Mouse (Mus musculus) naive thymus-derived CD4-positive, alpha-beta T cell, adult 2 months (primary cell): ENCODE data around the gene Apbb2.
A peak's percentile ranks its signal among the peaks of the same experiment; 100 is the strongest.

Experiments used
- DNase-seq: peaks from one replicate; pipeline ENCODE4 v3.0.0-alpha.2; 2011; ENCODE audit warnings: low read depth

Apbb2 gene

DNA sequence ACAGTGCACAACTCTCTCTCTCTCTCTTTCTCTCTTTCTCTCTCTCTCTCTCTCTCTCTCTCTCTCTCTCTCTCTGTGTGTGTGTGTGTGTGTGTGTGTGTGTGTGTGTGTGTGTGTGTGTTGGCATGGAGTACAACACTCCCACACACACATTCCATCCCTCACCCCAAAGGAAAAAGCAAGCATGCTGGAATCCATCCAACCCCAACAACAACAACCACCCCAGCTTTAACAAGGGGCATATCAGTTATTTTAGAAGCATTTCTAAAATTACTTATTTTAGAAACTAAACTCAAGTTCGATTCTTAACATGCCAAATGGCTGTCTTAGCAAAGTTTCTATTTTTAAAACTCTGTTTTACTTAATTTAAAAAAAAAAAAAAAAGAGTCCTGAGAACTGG lies 68.9 kb downstream of the Apbb2 start:
- DNase-seq = no peak

DNA sequence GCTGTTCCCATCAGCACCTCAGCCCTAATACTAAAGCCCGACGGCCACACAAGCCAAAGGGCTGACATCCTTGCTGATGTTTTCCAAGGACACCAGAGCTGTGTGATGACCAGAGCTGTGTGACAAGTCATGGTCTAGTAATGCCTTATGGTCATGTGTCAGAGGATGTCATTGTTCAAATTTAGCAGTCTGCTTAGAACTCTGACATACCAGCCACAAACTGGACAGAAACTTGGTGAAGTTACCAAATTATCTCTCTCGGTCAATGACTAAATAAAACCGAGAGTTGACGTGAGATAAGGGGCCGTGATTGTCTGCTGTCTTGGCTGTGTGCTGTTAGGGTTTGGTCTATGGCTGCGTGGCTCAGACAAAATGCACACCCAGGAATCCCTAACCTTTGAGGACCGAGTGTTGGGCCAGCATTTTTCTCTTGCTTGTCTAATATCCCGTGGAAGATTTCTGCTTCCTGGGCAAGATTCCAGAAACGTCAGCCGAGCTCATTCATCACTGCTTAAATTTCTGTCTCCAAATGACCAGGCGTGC lies 71.5 kb downstream of the Apbb2 start:
- no peak for DNase-seq

DNA sequence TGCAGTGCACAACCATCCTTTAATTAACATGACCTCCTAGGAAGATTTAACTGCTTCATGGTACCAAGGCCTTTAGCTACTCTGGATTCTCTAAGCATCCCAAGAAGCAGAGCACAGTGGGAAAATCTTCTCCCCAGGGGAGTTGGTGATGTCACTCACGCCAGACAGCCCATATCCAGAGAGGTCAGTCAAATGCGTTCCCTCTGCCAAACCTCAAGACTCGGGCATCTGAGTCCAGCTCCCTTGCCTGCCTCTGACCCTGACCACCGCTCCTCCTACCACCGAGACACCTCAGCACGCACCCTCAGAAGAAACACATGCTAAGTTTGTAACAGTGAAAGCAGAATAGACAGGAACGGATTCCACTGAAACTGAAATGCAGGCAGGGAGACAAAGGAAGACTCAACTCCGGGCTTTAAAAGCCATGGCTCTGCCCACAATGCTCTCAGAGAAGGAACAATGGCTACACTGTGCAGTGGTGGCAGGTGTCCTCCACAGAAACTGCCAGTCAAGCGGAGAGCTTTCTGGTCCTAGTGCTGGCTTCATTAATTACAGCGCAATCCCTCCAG lies 72.9 kb downstream of the Apbb2 start:
- no peak for DNase-seq

DNA sequence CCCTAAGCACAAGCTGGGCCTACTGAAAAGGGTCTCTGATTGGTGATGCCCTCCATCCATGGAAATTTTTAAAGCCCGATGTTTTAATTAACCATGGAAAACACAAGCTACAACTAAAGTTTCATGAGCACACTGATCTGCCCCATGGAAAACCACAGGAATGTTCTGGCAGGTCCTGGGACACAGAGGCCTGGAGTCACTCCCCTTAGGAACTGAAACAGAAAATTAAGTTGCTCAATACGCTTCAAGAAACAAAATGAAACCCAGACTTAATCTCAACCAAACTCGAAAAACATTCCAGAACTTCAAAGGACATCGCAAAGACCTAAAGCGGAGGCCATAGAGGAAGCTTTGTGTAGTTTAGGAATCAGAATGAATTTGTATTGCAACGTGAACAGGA lies 74.8 kb downstream of the Apbb2 start:
- DNase-seq = no peak

DNA sequence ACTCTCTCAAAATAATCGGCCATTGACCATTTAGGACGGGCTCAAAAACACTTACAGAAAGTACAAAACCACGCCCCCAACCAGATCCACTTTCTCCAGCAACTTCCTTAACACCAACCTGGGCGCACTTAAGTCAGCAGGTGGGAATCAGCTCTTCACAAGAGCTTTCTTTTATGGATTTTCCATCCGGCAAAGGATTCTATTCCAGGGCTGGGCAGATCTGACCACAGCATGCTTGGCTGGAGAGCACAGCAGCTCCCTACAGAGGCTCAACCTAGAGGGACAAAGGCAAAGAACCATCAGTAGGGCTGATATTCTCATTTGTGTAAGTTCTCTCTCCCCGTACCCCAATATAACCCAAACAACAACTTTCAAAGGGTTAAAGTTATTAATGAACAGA lies 75.2 kb downstream of the Apbb2 start:
- no peak for DNase-seq

DNA sequence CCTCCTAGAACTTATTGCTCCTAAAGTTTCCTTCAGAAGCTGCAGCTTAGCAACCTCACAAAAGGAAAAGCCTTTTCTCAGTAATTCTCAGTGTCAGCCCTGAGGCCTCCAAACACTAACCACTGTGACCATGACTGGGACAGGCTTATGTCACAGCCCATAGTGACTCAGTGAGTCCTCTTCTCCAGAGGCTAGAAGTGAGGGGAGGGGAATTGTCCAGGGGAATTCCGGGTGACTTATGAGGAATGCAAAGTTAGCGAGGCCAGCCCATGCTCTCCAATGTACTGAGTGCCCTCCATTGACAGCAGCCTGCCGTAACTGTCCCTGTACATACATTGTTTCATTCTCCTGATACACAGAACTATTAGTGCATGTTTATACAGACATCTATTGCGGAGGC lies 76.1 kb downstream of the Apbb2 start:
- no peak for DNase-seq

DNA sequence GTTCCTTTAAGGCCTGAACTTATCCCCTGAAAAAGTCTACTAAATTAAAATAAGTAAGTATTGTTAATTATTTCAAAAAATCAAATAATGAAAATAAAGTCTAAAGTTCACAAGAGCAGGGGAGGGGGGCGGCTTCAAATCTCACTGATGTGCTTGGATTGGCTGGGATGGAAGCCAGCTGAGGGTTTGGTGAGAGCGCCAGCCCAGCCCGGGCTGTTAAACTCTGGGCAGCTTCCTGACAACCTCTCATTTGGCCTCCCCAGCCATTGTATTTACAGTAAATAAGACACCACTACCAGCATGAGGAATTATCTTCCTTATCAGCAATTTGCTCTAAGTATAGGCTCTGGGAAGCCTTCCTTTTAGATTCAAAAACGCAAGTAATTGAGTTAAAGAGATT lies 77.2 kb downstream of the Apbb2 start:
- no peak for DNase-seq

DNA sequence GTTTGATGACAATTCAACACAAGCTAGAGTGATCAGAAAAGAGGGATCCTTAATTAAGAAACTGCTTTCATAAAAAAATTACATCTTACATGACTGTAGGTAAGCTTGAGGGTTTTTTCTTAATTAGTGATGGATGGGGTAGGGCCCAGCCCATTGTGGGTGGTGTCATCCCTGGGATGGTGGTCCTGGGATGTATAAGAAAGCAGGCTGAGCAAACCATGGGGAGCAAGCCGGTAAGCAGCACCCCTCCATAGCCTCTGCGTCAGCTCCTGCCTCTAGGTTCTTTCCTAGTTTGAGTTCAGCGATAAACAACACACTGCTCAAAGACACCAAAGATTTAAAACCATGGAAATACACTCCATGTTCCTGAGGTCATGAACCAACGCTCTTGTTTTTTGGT lies 78.3 kb downstream of the Apbb2 start:
- no peak for DNase-seq

DNA sequence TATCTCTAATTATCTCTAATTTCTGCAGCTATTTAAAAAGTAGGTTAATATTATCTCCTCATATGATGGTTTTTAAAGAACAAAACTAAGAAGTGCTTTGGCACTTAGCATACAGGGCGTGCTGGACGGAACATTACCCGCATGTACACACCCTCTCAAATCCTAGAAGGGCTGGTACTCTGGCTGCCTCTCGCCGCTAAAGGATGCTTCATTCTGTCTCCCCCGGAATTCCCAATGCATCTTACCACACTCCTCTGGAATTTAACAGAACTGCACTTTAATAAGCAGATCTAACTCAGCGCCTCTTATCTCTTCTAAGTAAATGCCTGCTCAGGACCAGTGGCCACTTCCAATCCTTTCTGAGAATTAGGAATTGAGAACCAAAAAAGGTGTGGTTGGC lies 80.8 kb downstream of the Apbb2 start:
- no peak for DNase-seq

DNA sequence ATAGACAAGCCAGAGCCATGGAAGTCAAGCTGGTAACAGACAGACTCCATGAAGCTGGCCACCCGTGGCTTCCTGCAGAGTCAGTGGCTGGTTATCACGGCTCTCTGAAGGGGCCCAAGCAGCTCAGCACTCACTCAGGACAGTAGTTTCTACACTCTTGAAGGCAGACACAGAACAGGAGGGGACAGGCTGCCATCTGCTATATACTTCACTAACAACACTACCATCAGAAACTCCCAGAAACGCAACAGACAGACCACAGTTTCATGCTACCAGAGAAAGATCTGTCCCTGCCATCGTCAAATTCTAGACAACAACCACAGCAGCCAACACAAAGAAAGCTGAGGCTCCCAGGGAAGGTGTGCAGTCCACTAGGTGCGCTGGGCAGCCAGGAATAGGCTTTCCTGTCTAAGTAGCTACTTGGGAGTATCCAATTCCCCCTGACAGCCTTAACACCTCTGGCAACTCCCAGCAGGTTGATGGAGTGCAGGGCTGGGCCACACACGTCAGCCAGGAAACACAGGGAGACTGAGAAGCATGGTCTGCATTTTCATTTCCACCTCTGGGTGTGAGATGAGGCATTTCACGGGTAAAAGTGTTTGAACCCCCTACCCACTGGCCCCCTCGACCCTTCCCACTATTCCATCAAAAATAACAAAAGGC lies 81.8 kb downstream of the Apbb2 start:
- no peak for DNase-seq

DNA sequence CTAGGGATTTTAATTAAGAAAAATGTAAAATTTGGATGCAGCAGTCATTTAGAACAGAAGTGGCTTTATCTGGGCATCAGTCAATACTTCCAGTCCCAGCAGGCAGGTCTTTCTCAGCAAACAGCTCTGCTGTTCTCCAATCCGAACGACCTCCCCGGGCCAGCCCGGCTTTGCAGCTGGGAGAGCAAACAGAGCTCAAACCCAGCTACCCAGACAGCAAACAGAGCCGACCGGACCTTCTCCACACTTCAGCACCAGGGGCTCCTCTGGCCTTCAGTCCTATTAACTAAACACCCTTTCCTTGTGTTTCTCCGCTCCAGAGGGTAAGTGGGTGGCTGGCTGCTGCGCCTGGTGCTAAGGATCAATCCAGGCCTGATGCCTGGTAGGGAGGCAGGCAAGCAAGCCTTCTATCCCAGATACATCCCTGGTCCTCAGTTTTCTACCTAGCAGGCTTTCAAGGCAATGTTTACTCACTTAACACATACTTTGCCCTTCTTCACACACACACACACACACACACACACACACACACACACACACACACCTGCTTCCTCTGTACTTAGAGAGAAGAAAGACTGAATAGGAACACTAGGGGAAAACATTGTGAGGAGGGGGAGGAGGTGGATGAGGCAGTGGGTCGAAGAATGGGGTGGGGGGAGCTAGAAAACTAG lies 82.9 kb downstream of the Apbb2 start:
- no peak for DNase-seq

DNA sequence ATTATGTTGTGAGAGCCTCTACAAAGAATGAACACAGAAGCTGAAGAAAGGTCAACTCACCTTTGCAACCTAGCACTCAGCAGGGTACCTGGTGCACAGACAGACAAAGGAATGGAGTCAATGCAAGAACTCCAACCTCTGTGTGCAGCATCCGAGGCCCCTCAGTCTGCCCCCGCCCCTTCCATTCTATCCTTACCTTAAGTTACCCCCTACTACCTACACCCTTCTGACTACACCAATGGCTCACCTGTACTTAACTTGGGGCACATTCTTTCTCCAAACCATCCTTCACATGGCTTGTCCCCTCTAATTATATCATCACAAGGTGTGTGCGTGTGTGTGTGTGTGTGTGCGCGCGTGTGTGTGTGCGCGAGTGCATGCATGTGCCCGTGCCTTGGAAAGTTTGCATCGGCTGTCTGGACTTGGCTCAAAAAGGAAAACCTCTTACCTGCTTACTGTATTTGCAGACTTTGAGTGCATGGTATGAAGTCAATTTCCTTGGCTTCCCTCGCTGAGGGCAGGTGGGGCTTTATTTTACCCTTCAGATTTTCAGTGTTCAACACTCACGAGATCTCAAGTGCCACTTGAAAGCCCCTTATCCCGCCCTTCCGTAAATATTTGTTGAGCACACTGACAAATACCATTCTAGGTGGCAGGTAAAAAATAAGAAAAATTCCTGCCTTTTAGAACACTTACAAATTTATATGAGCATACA lies 84.7 kb downstream of the Apbb2 start:
- no peak for DNase-seq

DNA sequence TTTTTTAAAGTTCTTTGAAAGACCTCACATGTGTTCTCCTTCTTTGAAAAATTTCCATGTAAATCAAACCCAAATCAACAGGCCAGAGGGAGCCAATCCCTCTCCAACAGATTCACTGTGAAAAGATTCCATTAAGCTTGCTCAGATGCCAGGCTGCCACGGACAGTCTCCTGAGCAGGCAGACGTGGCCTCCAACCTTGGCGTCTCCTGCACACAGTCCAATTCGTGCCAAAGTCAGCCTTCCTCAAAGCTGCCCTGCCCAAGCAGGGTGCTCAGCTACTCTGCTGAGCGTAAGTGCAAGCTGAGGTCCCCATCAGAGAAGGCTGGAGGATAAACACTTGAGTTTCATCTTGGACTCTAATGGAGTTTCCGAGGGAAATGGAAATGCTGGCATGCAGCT lies 85.8 kb downstream of the Apbb2 start:
- DNase-seq = no peak

DNA sequence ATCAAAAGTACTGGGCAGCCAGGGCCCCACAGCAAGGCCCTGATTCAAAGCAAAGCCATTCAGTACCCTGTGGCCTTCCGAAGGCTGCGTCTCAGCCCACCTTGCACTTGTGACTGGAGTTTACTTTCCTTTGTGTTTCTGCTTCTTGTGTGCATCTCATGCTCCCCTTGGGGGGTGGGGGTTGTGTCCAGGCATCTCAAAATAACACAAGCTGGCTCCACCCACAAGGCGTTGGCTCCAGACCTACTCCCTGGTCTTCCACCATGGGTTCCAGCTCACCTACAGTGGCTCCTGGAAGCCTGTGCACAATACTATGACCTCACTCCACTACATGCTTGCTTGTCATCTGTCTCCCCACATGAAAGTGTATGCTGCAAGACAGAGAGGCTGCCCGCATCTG lies 88.2 kb downstream of the Apbb2 start:
- DNase-seq = no peak

DNA sequence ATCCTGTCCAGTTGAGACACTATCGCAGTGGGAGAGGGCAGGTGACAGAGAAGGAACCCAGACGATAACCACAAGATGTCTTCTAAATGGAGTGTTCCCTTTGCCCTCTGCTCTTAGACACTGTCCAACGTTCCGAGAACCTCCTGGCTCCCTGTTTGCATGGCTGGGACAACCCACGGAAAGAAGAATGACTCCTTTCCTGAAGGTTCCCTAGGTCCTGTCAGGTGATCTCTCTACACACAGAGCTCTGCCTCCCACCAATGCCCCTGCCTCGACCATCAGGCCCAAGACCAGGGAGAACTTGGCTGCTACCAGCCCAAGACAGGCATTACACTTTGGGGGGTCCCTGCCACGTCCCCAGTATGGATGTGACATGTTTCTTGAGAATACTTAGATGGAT lies 89.0 kb downstream of the Apbb2 start:
- DNase-seq = no peak

DNA sequence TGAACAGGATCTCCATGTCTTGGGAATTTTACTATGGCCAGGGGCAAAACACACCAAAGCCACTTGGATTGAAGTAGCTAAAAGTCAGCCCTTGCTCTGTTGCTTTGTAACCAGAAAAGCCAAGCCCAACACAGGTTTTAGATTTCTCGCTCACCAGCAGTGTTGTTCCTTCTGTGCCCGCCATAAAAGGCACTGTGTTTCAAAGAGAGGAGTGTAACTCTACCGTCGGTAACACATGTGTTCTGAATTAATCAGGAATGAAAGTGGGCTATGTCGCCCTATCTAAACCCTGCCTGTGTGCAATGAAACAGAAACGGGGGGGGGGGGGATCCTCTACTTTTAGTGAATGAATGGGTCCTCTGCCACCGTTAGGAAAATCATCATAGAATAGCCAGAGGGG lies 90.0 kb downstream of the Apbb2 start:
- DNase-seq = no peak

DNA sequence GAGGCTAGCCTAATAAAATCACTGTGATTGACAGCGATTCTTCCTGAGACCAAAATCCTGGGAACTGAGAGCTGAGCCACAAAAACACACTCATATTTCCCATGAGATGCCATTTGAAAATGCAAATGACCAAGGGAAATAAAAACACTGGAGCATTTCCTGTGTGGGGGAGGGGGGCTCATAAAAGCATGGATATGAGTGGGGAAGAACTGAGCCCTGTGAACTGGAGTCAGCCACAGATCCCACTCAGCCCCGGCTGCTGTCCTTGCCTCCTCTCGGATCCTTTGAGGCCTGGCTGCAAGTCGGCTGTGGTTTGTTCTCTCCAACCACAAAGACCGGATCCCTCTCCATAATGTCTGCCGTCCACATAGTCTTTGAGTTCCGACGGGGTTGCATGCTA lies 91.5 kb downstream of the Apbb2 start:
- no peak for DNase-seq

DNA sequence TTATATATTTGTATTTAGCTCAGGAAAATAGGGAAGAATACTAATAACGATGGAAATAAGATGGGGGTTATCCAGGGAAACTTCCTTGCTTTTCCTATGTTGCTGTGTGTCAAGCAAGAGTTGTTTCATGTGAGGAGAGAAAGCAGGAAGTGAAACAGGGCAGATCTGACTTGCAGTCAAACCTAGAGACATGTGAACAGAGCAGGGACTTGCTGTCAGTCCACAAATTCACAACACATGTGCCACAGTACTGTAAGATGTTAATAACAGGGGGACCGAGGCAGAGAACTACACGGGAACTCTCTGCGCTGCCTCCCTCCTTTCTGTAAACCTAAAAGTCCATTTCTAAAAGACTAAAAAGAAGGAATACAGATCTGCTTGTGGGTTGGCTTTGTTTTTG lies 93.6 kb downstream of the Apbb2 start:
- DNase-seq = no peak

DNA sequence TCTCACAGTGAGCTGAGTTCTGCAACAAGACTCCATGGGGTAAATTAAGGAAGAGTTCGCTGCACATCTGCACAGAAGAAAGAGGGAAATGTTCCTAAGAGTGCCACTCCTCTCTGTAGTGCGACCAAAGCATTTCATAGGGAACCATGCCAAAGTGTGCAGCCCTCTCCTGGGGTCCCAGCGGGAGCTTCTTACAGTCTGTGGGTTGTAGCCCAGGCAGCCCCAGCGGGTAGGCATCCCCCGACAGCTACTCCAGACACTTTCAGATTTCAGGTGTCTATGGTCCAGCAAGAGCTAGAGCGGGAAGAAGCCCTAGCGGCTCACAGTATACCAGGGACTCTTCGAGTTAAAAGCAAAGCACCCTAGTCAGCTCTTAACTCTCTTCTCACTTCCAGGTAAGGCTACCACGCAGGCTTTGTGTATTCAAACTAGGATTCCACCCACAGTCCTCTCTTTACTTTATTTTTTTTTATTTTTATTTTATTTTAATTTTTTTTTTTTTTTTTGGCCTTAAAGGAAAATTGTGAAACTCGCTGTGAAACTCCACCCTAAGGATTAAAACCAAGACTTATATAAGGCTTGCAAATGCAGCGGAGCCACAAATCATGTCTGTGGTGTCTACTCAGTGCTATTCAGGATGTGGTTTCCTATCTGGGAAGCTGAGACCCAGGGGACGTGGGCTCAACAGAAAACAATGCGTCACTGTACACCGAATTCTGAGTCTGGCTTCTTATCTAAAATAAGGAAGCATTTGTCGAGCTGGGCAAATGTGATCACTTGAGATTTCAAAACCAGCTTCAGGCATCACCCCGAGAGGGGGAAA lies 94.7 kb downstream of the Apbb2 start:
- peak; percentile 41 for DNase-seq

DNA sequence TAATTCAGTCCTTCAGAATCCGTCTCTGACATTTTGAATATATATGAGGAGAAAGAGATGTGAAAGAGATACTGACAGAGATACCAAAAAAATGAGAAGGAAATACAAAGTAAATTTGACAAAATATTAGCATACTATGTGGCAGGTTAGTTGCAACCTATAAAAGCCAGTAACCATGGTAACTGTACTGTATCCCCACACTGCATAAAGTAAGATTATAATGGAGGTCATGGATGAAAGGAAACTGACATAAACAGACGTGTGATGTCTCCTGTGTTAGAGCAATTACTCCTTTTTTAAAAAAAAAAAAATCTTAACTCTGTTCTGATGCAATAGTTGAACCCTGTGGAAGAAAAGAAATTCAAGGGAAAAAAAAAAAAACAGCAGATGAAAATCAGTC lies 97.3 kb downstream of the Apbb2 start:
- no peak for DNase-seq

DNA sequence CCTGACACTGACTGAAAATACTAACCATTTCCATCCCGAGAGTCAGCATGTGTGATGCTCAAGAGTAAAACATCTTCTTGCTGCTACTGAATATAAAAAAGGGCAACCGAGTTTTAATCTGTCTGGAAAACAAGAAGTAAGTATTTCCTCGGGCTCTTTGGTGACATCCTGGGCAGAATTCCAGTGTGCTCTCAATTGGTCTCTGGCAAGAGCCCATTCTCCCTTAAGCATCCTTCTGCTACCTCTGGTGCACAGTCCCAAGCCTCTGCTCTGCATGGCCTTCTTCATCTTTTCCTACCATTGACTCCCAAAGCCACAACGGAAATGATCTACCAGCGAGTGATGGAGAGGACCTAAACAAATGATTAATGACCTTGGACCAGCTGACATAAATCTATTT lies 99.1 kb downstream of the Apbb2 start:
- no peak for DNase-seq

DNA sequence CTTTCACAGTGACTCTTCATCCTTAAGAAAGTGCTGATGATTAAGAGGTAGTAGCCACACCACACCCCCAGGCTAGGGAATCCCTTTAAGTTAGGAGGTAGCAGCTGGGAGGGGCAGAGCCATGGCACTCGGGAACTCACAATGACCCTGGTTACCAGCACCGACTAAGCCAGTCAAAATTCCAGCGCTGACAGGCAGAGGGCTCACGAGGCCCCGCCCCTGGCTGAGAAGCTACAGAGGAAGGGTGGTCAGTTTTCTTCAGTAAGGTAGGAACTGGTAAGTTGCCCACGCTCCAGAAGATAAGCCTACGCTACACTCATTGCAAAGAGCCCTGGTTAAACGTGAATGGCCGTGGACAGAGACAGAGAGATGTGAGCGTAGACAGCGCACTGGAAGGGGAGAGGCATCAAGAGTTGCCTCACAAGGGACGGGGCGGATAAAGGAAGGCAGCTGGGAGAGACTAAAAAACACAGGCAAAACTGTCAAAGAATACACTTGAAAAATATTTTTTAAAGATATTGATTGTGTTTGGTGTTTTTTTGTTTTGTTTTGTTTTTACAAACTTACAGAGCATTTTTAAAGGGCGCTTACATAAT lies 100.1 kb downstream of the Apbb2 start:
- no peak for DNase-seq
